Mouse (Mus musculus) heart, postnatal 0 days (tissue): ENCODE measurements around the gene Cit. TPM values are rescaled to one million over a fixed set of nuclear protein-coding genes. Genes with fewer than 3 reads are reported as not detected.

Source experiments
- ATAC-seq: fragments of 200-750 bp; cut with Nextera tagmentation; 2 replicates; pipeline ENCODE4 v1.8.0; 2017; ENCODE audit warnings: low read depth, moderate number of reproducible peaks, moderate library complexity; ENCODE audit not compliant: insufficient read depth
- DNase-seq: peaks from one replicate; pipeline ENCODE4 v3.0.0-alpha.2; 2016; ENCODE audit warnings: low spot score
- H3K27ac ChIP-seq: fragments of 300-500 bp; sonication (generic); 2 replicates; pipeline ENCODE4 v1.5.1; 2014; ENCODE audit warnings: low read depth, mild to moderate bottlenecking
- H3K27me3 ChIP-seq: fragments of 300-500 bp; sonication (generic); 2 replicates; pipeline ENCODE4 v1.6.1; 2014; ENCODE audit warnings: low read length, mixed read lengths; ENCODE audit not compliant: control insufficient read depth, insufficient read depth
- H3K36me3 ChIP-seq: fragments of 300-500 bp; sonication (generic); replicated peaks from 2 replicates; pipeline ENCODE4 v1.6.1; 2014; ENCODE audit warnings: low read length, mixed read lengths; ENCODE audit not compliant: control insufficient read depth, insufficient read depth
- H3K4me1 ChIP-seq: fragments of 300-500 bp; sonication (generic); 2 replicates; pipeline ENCODE4 v1.6.1; 2014; ENCODE audit warnings: antibody characterized with exemption; ENCODE audit not compliant: control insufficient read depth, insufficient read depth
- H3K4me2 ChIP-seq: fragments of 300-500 bp; sonication (generic); 2 replicates; pipeline ENCODE4 v1.6.1; 2014; ENCODE audit warnings: low read depth, mild to moderate bottlenecking, low read length, moderate library complexity
- H3K4me3 ChIP-seq: fragments of 300-500 bp; sonication (generic); 2 replicates; pipeline ENCODE4 v1.5.1; 2014; ENCODE audit warnings: low read depth, low read length
- H3K9ac ChIP-seq: fragments of 300-500 bp; sonication (generic); replicated peaks from 2 replicates; pipeline ENCODE4 v1.6.1; 2014; ENCODE audit warnings: low read depth, low read length, mixed read lengths
- H3K9me3 ChIP-seq: fragments of 300-500 bp; sonication (generic); replicated peaks from 2 replicates; pipeline ENCODE4 v1.6.1; 2016; ENCODE audit warnings: low read length; ENCODE audit not compliant: control insufficient read depth
- CTCF ChIP-seq: IDR thresholded peaks from 2 replicates; pipeline ENCODE4 v1.5.1; 2016; ENCODE audit warnings: antibody characterized with exemption, control low read depth, low read depth
- EP300 ChIP-seq: IDR thresholded peaks from 2 replicates; pipeline ENCODE4 v1.6.1; 2016; ENCODE audit warnings: antibody characterized with exemption, low read depth
- WGBS: fragments of 180-500 bp; shearing (Covaris S2); extraction: QIAGEN DNeasy Blood & Tissue Kit; methylation state at CpG from one replicate; pipeline ENCODE4 v1.1.7; 2014; 5-methylcytosine and 5-hydroxymethylcytosine counted together
- polyA plus RNA-seq: library from polyadenylated mRNA; unstranded; fragments of >200 nt; fragmentation: Nextera tagmentation; extraction: Ambion mirVana; gene quantifications from 2 replicates; pipeline ENCODE4 v1.2.1, GENCODE M21; 2015
- total RNA-seq: library from RNA; depleted of rRNA; stranded (reverse); fragments of >200 nt; gene quantifications from 2 replicates; pipeline ENCODE4 v1.2.3, GENCODE M21; 2014; ENCODE audit warnings: low replicate concordance

The Cit gene
- total and polyA plus RNA-seq, 2 experiments from 2014 or later: 4.1 to 11.5 TPM

DNA sequence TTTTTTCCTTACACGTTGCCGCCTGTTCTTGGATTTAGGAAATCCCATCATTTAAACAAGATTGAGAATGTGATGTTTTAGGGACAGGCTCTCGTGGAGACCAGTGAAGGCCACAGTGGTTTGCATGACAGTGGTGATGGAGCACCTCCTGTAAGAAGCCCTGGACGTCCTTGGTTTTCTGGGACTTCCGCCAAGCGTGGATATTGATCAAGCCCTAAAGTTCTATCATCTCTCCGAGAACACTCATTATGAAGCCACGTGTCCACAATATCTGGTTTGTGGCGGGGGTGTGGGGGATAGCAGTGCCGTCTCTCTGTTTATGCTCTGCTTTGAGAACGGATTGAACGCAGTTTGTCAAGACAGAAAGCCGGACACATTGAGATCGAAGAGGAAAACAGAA, 109.5 kb downstream of the Cit start:
- no peaks in the 10 kb centered on the region for H3K9me3 ChIP-seq
- DNase-seq: no peak
- no peaks in the 10 kb centered on the region for H3K4me1 ChIP-seq
- H3K36me3 ChIP-seq: peaks cover 64% of the 10 kb centered on the region
- TF ChIP-seq CTCF (no peak), EP300 (no peak)
- H3K4me3 ChIP-seq: no peak overlapping the region
- H3K9ac ChIP-seq: no peak overlapping the region
- 94% methylated on average over 14 of the region's 14 CpGs for WGBS
- H3K27ac ChIP-seq: no peak overlapping the region
- no peak for ATAC-seq
- H3K4me2 ChIP-seq: no peak overlapping the region
- H3K27me3 ChIP-seq: no peaks in the 10 kb centered on the region

GRCm38 (mm10) chr5:115955131-115955530, 110.1 kb downstream of the Cit start:
- ATAC-seq (no peak), DNase-seq (no peak)
- H3K4me2 ChIP-seq: no peak overlapping the region
- H3K9me3 ChIP-seq: no peaks in the 10 kb centered on the region
- no peak overlapping the region for H3K4me3 ChIP-seq
- TF ChIP-seq CTCF (no peak), EP300 (no peak)
- no peak overlapping the region for H3K9ac ChIP-seq
- no peaks in the 10 kb centered on the region for H3K27me3 ChIP-seq
- 95% methylated on average over 14 of the region's 14 CpGs for WGBS
- no peak overlapping the region for H3K27ac ChIP-seq
- H3K4me1 ChIP-seq: no peaks in the 10 kb centered on the region
- H3K36me3 ChIP-seq: peaks cover 64% of the 10 kb centered on the region

DNA sequence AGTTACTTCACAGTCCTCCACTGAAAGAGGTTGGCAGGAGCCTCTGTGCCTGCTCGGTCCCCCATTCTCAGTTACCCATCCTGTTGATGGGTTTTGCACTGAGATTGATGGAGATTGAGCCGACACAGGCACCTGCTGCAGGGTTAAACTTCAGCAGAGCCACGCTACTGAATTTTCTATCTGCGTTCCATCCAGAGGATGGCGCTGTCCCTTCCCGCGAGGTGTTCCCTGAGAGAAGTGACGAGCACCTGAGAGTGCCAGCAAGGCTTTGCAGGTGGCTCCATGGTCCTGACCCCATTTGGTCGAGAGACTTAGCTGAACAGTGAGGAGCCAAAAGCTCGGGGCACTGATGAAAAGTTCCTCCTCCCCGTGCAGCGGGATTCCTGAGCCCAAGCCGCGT, 111.0 kb downstream of the Cit start:
- Histone ChIP-seq H3K4me3 (no peak overlapping the region), H3K27me3 (no peaks in the 10 kb centered on the region), H3K9me3 (no peaks in the 10 kb centered on the region), H3K4me1 (no peaks in the 10 kb centered on the region), H3K9ac (no peak overlapping the region), H3K4me2 (no peak overlapping the region), H3K36me3 (peaks cover 58% of the 10 kb centered on the region), H3K27ac (no peak overlapping the region)
- ATAC-seq (no peak), DNase-seq (no peak)
- no peak for TF ChIP-seq CTCF
- TF ChIP-seq EP300: no peak
- 96% methylated on average over 14 of the region's 14 CpGs for WGBS

- Histone ChIP-seq H3K9ac (no peak overlapping the region), H3K4me1 (no peaks in the 10 kb centered on the region), H3K4me2 (no peak overlapping the region), H3K36me3 (peaks cover 54% of the 10 kb centered on the region), H3K27ac (no peak overlapping the region), H3K4me3 (no peak overlapping the region), H3K27me3 (no peaks in the 10 kb centered on the region), H3K9me3 (no peaks in the 10 kb centered on the region)
- DNase-seq (no peak), ATAC-seq (no peak)
- WGBS: 97% methylated on average over 6 of the region's 6 CpGs
- no peak for TF ChIP-seq EP300
- TF ChIP-seq CTCF: no peak
These were observed 112.1 kb downstream of the Cit start for GRCm38 (mm10) chr5:115957177-115957576.

- 77% methylated on average over 1 of the region's 1 CpGs for WGBS
- no peak for TF ChIP-seq EP300
- no peak for TF ChIP-seq CTCF
- Histone ChIP-seq H3K4me1 (no peaks in the 10 kb centered on the region), H3K4me3 (no peak overlapping the region), H3K4me2 (no peak overlapping the region), H3K36me3 (peaks cover 43% of the 10 kb centered on the region), H3K27me3 (no peaks in the 10 kb centered on the region), H3K9me3 (no peaks in the 10 kb centered on the region), H3K27ac (no peak overlapping the region), H3K9ac (no peak overlapping the region)
- ATAC-seq: no peak
- DNase-seq: no peak
These were observed 113.3 kb downstream of the Cit start for GRCm38 (mm10) chr5:115958344-115958743.

DNA sequence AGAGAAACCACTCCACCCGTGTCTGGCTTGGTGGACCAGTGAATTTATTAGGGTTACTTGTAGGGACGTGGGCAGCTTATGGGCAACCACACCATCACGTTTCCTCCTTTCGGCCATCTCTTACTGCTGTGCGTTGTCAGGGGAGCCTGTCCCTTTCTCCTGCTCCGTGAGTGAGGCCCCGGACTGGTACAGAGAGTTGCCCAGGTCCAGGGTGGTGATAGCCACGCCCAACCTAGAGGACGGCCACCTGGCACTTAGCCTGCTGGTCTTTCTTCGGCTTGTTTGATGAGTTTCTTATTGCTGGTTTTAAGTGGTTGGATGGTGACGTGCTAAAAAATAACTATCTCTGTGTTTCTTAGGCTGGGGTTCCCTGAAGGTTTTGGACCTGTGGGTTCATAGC, 113.7 kb downstream of the Cit start:
- TF ChIP-seq EP300 (no peak), CTCF (no peak)
- no peak for ATAC-seq
- DNase-seq: no peak
- no peaks in the 10 kb centered on the region for H3K27me3 ChIP-seq
- no peak overlapping the region for H3K9ac ChIP-seq
- no peak overlapping the region for H3K4me3 ChIP-seq
- WGBS: 81% methylated on average over 11 of the region's 11 CpGs
- H3K9me3 ChIP-seq: no peaks in the 10 kb centered on the region
- no peak overlapping the region for H3K4me2 ChIP-seq
- no peak overlapping the region for H3K27ac ChIP-seq
- peaks cover 38% of the 10 kb centered on the region for H3K36me3 ChIP-seq
- H3K4me1 ChIP-seq: no peaks in the 10 kb centered on the region
